Mouse (Mus musculus) gastrocnemius, postnatal 4 days (tissue): ENCODE data around the gene Yod1. TPM values are rescaled to one million over a fixed set of nuclear protein-coding genes. Genes with fewer than 3 reads are reported as not detected.

Source experiments
- DNase-seq, 2 experiments: peaks; one replicate each; pipeline ENCODE4 v3.0.0; 2021 to 2022; ENCODE audit warnings: low spot score in 2 of 2, mixed read lengths in 2 of 2
- total RNA-seq, 2 experiments: library from RNA; stranded (reverse); gene quantifications; 2 replicates each; pipeline ENCODE4 v1.2.3; 2021

Gene Yod1
- total RNA-seq, 2 experiments from 2014 or later, result 4.0 to 5.2 TPM

DNA sequence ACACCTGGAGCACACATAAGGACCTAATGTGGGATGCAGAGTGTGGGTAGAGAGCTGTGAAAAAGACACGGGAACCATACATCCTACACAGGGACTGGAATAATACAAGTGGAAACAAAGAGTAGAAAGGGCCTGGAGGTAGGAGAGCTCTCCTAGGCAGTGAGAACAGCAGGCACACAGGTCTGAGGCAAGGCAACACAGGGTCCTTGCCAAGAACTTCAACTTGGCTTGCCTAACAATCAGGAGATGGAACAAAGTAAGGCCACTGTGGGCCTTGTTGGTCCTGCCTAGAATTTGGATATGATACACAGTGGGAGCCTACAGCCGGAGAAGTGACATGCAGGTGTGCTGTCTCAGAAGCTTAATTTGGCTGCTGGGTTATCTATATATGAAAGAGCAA, 52.8 kb downstream of the Yod1 start:
- DNase-seq, result no peak

DNA sequence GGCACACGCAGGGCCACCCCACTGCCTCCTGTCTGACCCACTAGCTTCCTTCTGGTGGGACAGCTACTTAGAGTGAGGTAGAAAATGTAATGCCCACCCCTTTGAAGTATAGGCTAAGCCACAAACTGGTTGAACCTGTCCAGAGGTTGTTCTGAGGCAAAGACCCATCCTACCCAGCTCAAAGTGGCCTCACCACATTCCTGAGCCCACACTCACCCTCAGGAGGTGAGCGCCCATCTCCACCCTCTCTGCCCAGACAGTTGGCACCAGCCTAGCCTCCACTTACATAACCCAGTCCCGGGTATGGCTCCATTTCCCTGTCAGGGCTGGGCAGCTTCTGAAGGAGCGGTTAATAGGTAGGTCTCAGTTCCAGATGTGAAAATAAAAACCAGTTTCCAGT, 53.4 kb downstream of the Yod1 start:
- no peak for DNase-seq

DNA sequence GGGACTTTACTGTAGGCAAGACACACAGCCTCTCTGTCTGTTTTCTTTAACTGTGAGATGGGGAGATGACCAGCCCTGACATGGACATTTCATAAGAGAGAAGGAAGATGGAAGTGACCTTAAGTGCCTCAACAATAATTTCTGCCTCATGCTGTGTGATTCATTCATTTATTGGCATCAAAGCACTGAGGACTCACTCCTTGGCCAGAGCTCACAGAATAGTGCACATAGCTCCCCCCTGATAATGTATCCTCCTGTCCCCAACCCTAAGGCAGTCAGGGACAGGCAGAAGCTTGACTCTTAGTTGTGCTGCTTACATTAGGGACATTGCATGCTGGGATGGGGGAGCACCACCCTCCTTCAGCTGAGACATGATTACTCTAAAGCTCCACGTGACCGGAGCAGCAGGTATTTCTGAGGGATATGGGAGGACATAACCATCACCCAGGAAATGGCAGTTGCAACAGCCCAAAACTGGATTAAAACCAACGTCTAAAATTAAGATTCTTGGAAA, 53.9 kb downstream of the Yod1 start:
- DNase-seq, result no peak

Other genes with a start within 250 kb of the Yod1 start
- not detected for gene Zp3r, start 87.7 kb upstream of the Yod1 start, total RNA-seq
- gene C4bp, start 55.7 kb upstream of the Yod1 start, total RNA-seq, result under 1 TPM in 1 of 2 experiments, not detected in 1; 0.41 TPM
- not detected for gene Gm29427, start 1.5 kb upstream of the Yod1 start, total RNA-seq
- gene Pfkfb2, start 11.9 kb downstream of the Yod1 start, total RNA-seq, result 10 to 100 TPM; 10.5 to 13.4 TPM
- gene AA986860, start 14.6 kb downstream of the Yod1 start, total RNA-seq, result 1 to 10 TPM; 1.0 to 1.2 TPM
- gene Fcamr, start 83.6 kb downstream of the Yod1 start, total RNA-seq, result not detected
- gene Pigr, start 109.4 kb downstream of the Yod1 start, total RNA-seq, result under 1 TPM in 1 of 2 experiments, not detected in 1; 0.08 TPM
- under 1 TPM in 1 of 2 experiments, not detected in 1; 0.39 TPM for gene Fcmr, start 148.3 kb downstream of the Yod1 start, total RNA-seq
- not detected for gene Il24, start 170.1 kb downstream of the Yod1 start, total RNA-seq
- gene Il20, start 194.1 kb downstream of the Yod1 start, total RNA-seq, result not detected
- not detected for gene Il19, start 222.8 kb downstream of the Yod1 start, total RNA-seq